Mouse (Mus musculus) spleen, adult 2 months (tissue): ENCODE results near the gene Guca1a. TPM values are rescaled to one million over a fixed set of nuclear protein-coding genes. Genes with fewer than 3 reads are reported as not detected.

Source experiments
- DNase-seq, 2 experiments: peaks; one replicate each; pipeline versions ENCODE4 v3.0.0 to v3.0.0-alpha.2; 2012 to 2021; ENCODE audit warnings: low spot score in 2 of 2, low read depth in 1 of 2
- H3K27ac ChIP-seq: fragments of 200-500 bp; 2 replicates; pipeline ENCODE4 v1.5.1; 2012; ENCODE audit warnings: low read length, inconsistent platforms; ENCODE audit not compliant: insufficient read depth
- H3K27me3 ChIP-seq: fragments of 200-500 bp; 2 replicates; pipeline ENCODE4 v1.6.1; 2012; ENCODE audit warnings: mild to moderate bottlenecking, moderate library complexity, low read length, inconsistent platforms; ENCODE audit not compliant: control insufficient read depth, insufficient read depth
- H3K36me3 ChIP-seq: fragments of 200-500 bp; 2 replicates; pipeline ENCODE4 v1.6.1; 2012; ENCODE audit warnings: mild to moderate bottlenecking, low read length, inconsistent platforms; ENCODE audit not compliant: control insufficient read depth, insufficient read depth
- H3K4me1 ChIP-seq: fragments of 200-500 bp; 2 replicates; pipeline ENCODE4 v1.6.1; 2011; ENCODE audit warnings: inconsistent platforms; ENCODE audit not compliant: control insufficient read depth, insufficient read depth, insufficient read length
- H3K4me3 ChIP-seq: fragments of 200-500 bp; 2 replicates; pipeline ENCODE4 v1.5.1; 2011; ENCODE audit warnings: mild to moderate bottlenecking, inconsistent platforms; ENCODE audit not compliant: insufficient read depth, insufficient read length; ENCODE audit errors: extremely low read depth
- CTCF ChIP-seq: fragments of 200-500 bp; IDR thresholded peaks from 2 replicates; pipeline ENCODE4 v1.5.1; 2011; ENCODE audit warnings: mild to moderate bottlenecking, inconsistent platforms; ENCODE audit not compliant: insufficient read depth, insufficient read length, insufficient replicate concordance; ENCODE audit errors: extremely low read depth
- POLR2A ChIP-seq: fragments of 200-500 bp; IDR thresholded peaks from 2 replicates; pipeline ENCODE4 v1.6.1; 2011; ENCODE audit warnings: low read depth, low read length, inconsistent platforms
- WGBS: fragments of 180-500 bp; shearing (Covaris S2); methylation state at CpG from one replicate; pipeline ENCODE4 v1.1.7; 2018; 5-methylcytosine and 5-hydroxymethylcytosine counted together
- polyA plus RNA-seq: library from polyadenylated mRNA; depleted of rRNA; stranded (reverse); fragments of >200 nt; gene quantifications from 2 replicates; pipeline ENCODE4 v1.2.3, GENCODE M21; 2012

Gene Guca1a
- polyA plus RNA-seq, 1 experiment = 1.9 TPM

GRCm38 (mm10) chr17:47386649-47387048 lies 13.7 kb downstream of the Guca1a start:
- Histone ChIP-seq H3K36me3 (no peaks in the 10 kb centered on the region), H3K4me3 (no peak overlapping the region), H3K4me1 (no peaks in the 10 kb centered on the region), H3K27me3 (no peaks in the 10 kb centered on the region), H3K27ac (no peak overlapping the region)
- TF ChIP-seq CTCF (peak; percentile 54; the same call in 1 of the 2 replicates), POLR2A (no peak)
- peak in 1 of 2 experiments; percentile 42 for DNase-seq
- 59% methylated on average over 4 of the region's 4 CpGs for WGBS

GRCm38 (mm10) chr17:47385145-47385544 lies 15.2 kb downstream of the Guca1a start, which contains the start of gene Guca1b:
Gene Guca1b, plus strand, starts transcription at chr17:47385393.
- TF ChIP-seq CTCF = no peak
- TF ChIP-seq POLR2A = no peak

GRCm38 (mm10) chr17:47384064-47384463 lies 16.3 kb downstream of the Guca1a start:
- no peak for TF ChIP-seq POLR2A
- no peak for TF ChIP-seq CTCF
- WGBS = 91% methylated on average over 3 of the region's 3 CpGs

More at GRCm38 (mm10) chr17:47385145-47385544, 15.2 kb downstream of the Guca1a start, which contains the start of gene Guca1b:
- DNase-seq = no peak
- 76% methylated on average over 10 of the region's 10 CpGs for WGBS
- Histone ChIP-seq H3K36me3 (no peaks in the 10 kb centered on the region), H3K27ac (no peak within 1 kb of the TSS), H3K4me3 (no peak within 1 kb of the TSS), H3K4me1 (no peaks in the 10 kb centered on the region), H3K27me3 (no peaks in the 10 kb centered on the region)

GRCm38 (mm10) chr17:47383266-47383665 lies 17.1 kb downstream of the Guca1a start:
- no peak overlapping the region for H3K4me3 ChIP-seq
- H3K4me1 ChIP-seq = no peaks in the 10 kb centered on the region
- H3K36me3 ChIP-seq = peaks cover 9% of the 10 kb centered on the region
- DNase-seq = no peak
- no peaks in the 10 kb centered on the region for H3K27me3 ChIP-seq
- 89% methylated on average over 4 of the region's 4 CpGs for WGBS
- no peak overlapping the region for H3K27ac ChIP-seq
- TF ChIP-seq CTCF (no peak), POLR2A (no peak)

More at GRCm38 (mm10) chr17:47384064-47384463, 16.3 kb downstream of the Guca1a start:
- Histone ChIP-seq H3K36me3 (peaks cover 5% of the 10 kb centered on the region), H3K27me3 (no peaks in the 10 kb centered on the region), H3K27ac (no peak overlapping the region), H3K4me3 (no peak overlapping the region), H3K4me1 (no peaks in the 10 kb centered on the region)
- no peak for DNase-seq

DNA sequence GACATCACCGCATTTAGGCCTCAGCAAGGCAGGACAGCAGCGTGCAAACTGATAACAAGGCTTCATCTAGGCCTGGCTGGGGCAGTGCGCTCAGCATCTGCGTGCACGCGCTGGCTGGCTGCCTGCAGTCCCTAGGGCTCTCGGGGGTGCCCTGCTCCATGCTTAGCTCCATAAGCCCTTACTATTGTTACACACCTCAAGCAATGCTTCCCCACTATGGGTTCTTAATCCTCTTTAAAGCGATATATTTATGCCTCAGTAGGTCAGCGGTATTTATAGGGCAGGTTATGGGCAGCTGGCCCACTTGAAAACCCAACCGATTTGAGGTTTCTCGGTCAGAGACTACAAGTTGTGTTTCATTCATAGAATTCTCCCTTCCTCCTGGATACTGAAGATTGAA lies 18.5 kb downstream of the Guca1a start:
- Histone ChIP-seq H3K4me3 (no peak overlapping the region), H3K27ac (no peak overlapping the region), H3K36me3 (peaks cover 13% of the 10 kb centered on the region), H3K4me1 (no peaks in the 10 kb centered on the region), H3K27me3 (no peaks in the 10 kb centered on the region)
- WGBS = 72% methylated on average over 11 of the region's 11 CpGs
- no peak for DNase-seq
- TF ChIP-seq POLR2A (no peak), CTCF (no peak)

- WGBS = 93% methylated on average over 15 of the region's 15 CpGs
- TF ChIP-seq CTCF = no peak
- no peak for TF ChIP-seq POLR2A
- no peak overlapping the region for H3K27ac ChIP-seq
- H3K27me3 ChIP-seq = no peaks in the 10 kb centered on the region
- peaks cover 35% of the 10 kb centered on the region for H3K36me3 ChIP-seq
- H3K4me3 ChIP-seq = no peak overlapping the region
- DNase-seq = no peak
- no peaks in the 10 kb centered on the region for H3K4me1 ChIP-seq
Observed at GRCm38 (mm10) chr17:47378133-47378532, 22.3 kb downstream of the Guca1a start.

DNA sequence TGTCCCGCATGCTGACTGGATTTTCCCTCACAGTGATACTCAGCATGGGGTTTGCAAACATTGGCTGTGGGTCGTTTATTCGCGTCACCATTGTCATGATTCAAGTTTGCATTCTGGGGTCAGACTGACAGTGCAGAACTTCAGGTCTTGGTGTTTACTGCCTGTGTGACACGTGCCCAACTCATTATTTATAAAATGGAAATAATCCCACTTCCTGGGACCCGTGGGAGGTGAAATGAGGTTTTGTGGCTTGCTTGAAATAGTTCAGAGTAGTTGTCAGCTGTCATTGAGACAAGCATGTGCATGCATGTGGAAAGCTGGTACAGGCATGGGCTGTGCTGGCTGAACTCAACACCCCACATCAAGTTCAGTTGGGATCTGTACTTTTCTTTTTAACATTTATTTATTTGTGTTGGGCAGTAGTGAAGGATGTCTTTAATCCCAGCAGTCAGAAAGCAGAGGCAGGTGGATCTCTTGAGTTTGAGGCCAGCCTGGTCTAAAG lies 23.6 kb downstream of the Guca1a start:
- WGBS = 52% methylated on average over 6 of the region's 6 CpGs
- H3K36me3 ChIP-seq = peaks cover 38% of the 10 kb centered on the region
- no peaks in the 10 kb centered on the region for H3K4me1 ChIP-seq
- no peak overlapping the region for H3K27ac ChIP-seq
- no peak overlapping the region for H3K4me3 ChIP-seq
- TF ChIP-seq POLR2A (no peak), CTCF (no peak)
- DNase-seq = no peak
- H3K27me3 ChIP-seq = no peaks in the 10 kb centered on the region
